Mouse (Mus musculus) inflammation-experienced regulatory T-cells, adult 6 months (primary cell): ENCODE results near the gene Mrpl55. TPM values are rescaled to one million over a fixed set of nuclear protein-coding genes. Genes with fewer than 3 reads are reported as not detected.

Source experiments
- ATAC-seq: one replicate; pipeline ENCODE4 v1.8.0; 2017
- polyA plus RNA-seq, 3 experiments: library from polyadenylated mRNA; unstranded; fragments of 100-300 nt; shearing (Covaris generic); gene quantifications; one replicate each; pipeline ENCODE4 v1.2.1; 2017

The Mrpl55 gene
- polyA plus RNA-seq, 3 experiments from 2014 or later, result 43.4 to 49.1 (median 46.7) TPM

DNA sequence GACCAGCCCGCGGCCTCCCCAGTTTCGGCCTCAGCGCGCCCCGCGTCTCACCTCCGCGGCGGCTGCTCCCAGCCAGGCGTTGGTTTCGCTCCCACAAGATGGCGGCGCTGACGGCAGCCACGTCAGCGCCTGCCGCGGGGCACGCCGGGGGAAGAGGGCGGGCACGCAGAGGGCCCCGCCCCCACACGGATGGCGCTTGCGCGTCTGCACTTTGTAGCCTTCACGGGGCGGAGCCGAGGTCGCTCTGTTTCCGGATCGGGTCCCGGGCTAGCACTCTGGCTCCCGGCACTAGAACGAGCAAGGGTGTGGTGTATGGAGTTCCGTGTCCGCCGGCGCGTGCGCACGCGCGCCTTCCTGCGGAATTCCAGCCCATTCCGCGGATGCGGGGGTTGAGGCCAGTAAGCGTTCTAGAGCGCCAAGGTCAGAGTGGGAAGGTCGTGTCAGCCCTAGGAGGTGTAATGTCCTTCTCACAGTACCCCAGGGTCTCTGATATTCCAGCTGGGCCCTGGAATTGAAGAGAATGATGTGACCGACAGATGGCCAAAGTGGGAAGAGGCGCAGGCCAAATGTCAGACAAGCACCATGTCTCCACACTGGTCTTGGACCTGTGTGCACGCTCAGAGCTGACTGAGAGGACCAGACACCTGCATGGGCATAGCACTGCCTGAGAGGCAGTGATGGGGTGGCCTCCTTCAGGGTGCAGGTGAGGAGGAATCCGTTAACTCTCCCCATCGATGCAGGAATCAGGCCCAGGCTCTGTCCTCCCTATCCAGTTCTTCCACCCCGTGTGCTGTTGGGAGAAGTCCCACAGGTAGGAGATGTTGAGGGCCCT is 26.1 kb downstream of the Mrpl55 start, which contains the start of gene Arf1:
TSS of gene Arf1 (minus strand) at position 149 of the 832 bp plus-strand sequence.
- peak; percentile 88 for ATAC-seq

DNA sequence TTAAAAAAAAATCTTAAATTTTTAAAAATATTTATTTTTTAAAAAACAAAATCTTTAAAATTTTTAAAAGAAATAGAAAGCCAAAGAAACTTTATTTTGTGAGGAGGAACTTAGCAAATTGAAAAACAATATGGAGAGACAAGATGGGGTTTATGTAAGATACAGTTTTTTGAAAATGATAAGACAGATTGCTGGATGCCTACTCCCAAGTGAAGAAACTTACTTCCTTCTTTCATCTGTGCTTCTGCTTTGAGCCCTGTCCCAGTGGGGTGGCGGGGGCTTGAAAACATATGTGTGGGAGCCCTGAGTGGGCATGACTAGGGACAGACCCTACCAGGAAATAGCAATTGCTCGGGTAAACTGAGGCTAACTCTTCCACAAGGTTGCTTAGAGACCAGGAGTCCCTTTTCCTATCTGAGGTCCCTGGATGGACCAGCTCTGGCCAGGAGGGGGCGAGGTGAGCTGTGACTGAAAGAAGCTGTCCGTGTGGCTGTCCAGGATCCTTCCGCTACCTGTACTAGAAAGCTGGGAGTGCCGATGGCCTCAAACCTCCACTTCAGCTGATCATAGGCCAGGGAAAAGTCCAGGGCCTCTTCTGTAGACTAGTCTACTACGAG is 28.0 kb downstream of the Mrpl55 start:
- ATAC-seq, result no peak

DNA sequence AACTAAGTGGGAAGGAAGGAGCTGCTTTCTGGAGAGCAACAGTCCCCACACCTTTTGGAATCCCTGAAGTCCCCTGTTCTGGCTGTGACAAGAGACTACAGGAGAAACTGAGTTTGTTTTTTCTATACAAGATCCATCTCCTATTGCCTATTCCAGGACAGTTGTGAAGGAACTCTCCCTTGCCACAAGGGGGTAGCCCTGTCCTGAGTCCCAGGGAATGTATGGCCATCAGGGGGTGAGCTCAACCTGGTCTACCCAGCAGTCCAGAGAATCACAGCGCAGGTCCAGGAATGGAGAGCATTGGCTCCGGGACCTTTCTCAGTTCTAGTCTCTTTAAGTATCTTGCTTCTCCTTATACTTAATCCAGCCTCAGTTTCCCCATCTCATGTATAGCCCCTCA is 30.5 kb downstream of the Mrpl55 start:
- ATAC-seq, result no peak

DNA sequence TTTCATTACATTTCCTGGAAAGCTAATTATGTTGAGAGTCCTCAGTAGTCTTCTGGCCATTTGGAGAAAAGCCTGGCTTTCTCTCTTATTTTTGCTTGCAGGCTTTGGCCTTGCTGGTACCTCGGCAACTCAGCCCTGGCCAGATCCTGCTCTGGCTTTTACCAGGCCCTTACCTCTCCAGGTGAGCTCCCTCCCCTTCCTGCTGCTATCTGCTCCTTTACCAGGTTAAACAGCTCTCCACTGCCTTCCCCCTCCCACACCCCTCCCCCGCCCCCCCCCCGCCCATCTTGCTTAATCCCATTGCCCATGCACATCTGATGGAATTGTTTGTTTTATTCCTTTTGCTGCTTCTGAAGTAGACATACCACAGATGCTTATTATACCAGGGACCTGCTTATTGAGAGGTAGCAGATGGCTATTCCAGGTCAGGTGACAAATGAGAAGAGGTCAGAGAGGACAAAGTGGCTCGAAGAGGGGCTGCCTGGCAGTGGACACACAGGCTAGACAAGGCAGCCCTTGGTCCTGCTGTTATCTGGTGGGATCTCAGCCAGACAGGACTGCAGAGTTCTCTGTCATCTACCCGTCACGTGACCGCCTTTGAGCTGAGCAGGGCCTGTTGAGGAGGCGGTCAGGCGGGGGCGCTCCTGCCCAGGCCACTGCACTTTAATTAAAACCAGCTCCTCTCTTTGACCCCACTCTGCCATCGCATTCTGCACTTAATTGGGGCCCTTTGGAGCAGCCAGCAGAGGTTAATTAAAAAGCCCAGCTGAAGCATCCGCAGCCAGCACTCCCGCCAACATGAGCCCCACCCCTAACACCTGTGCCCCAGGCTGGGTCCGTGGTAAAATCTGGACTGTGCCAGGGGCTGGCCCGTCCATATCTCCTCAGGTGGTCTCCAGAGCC is 36.5 kb downstream of the Mrpl55 start:
- ATAC-seq, result no peak

DNA sequence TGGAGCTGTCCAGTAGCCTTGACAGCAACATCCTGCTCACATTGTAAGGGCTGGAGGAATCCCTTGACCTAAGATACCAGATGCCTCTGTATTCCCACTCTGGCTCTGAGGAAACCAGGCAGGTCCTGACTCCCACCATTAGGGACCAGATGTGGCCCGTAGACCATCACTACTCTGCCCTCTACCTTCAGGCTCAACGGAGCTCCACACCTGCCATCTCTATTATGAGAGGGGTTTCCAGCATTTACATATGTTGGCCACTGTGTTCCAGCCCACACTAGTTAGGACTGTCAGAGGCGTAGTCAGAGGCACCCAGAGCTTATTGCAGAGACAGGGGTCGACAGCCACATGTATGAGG is 37.1 kb downstream of the Mrpl55 start:
- no peak for ATAC-seq

DNA sequence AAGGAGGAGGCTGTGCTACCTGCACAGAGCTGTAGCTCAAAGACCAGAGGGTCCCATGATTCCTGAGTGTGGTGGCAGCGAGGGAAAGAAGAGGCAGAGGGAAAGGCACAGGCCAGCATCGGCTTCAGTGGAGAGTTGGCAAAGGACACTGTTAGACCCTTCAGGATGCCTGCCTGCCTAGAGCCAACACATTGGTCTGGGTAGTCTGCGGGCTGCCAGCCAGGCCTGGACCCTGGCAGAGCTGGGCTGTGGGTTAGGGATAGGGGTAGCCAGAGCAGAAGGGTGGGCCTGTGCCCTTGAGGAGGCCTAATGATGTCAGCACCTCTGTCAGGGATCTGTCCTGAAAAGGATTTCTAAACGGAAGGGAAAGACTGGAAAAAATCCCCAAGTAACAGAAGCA is 37.5 kb downstream of the Mrpl55 start:
- ATAC-seq, result no peak

DNA sequence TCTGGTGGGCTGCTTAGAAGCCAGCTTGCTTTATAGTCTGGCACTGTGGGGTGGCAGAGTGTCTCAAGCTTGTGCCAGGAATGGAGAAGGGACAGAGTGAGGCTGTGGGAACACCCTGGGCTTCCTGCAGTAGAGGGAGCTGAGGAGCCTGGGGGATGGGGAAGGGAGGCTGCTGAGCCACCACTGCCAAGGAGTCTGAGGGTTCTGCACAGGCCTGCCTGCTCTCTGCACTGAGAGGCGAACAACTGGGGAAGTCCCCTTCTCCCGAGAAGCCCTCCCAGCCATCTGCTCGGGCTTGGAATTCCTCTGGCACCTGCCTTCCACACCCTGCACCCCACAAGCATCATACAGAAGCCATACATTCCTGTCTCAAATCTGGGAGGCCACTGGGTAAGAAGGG is 39.6 kb downstream of the Mrpl55 start:
- ATAC-seq, result no peak

DNA sequence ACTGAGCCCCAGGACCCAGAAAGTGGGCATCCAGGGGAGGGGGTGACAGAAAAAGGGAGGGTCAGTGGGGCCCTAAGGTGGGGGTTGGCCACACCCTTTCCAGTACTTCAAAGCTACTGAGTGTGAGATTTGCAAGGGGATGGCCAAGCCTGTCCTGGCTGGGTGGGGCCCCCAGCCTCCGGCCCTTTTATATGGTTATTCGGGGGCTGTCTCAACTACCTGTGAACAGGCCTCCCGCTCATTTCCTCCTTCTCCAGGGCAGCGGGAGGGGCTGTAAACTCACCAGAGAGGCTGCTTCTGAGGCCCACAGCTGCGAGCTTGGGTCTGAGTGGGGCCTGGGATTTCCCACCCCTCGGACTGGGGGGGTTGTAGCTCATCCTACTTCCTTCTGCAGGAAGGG is 41.6 kb downstream of the Mrpl55 start:
- no peak for ATAC-seq

DNA sequence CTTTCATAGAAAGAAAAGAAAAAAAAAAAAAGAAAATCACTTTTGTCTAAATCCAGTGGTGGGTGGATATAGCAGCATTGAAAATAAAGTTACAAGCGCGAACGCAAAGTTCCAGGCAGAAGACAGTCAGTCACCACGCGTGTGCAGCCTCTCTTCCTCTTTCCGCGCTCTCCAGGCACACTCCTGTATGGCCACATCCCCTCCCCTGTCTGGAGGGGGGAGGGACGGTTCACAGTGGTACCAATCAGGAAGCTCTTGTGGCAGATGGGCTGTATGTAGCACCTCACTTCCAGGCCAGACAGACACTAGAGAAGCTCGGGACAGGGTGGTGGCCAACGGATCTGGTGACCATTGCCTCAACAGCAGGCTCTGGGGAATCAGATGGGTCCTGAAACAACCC is 45.8 kb downstream of the Mrpl55 start:
- ATAC-seq, result no peak

Other genes with a start within 250 kb of the Mrpl55 start
- 1 to 10 TPM; 3.1 to 5.0 (median 4.2) TPM for gene Hist3h2a, start 247.8 kb upstream of the Mrpl55 start, polyA plus RNA-seq
- gene Trim17, start 247.8 kb upstream of the Mrpl55 start, polyA plus RNA-seq, result under 1 TPM in 2 of 3 experiments, not detected in 1; 0.14 to 0.40 TPM
- gene Trim11, start 224.4 kb upstream of the Mrpl55 start, polyA plus RNA-seq, result 10 to 100 TPM; 18.8 to 24.0 (median 20.3) TPM
- gene Obscn, start 66.1 kb upstream of the Mrpl55 start, polyA plus RNA-seq, result not detected
- 1 to 10 TPM; 1.3 to 1.5 (median 1.4) TPM for gene Iba57, start 38.7 kb upstream of the Mrpl55 start, polyA plus RNA-seq
- not detected for gene Gjc2, start 19.3 kb upstream of the Mrpl55 start, polyA plus RNA-seq
- gene Guk1, start 10.3 kb upstream of the Mrpl55 start, polyA plus RNA-seq, result 10 to 100 TPM; 58.6 to 65.6 (median 60.5) TPM
- 10 to 100 TPM; 19.6 to 22.1 (median 19.8) TPM for gene 2310033P09Rik, start 5.8 kb downstream of the Mrpl55 start, polyA plus RNA-seq
- gene Arf1, start 25.8 kb downstream of the Mrpl55 start, polyA plus RNA-seq, result 100 to 1,000 TPM; 339 to 371 (median 345) TPM
- under 1 TPM in 1 of 3 experiments, not detected in 2; 0.24 TPM for gene Wnt3a, start 88.3 kb downstream of the Mrpl55 start, polyA plus RNA-seq
- gene Wnt9a, start 104.4 kb downstream of the Mrpl55 start, polyA plus RNA-seq, result not detected
- gene Prss38, start 173.2 kb downstream of the Mrpl55 start, polyA plus RNA-seq, result under 1 TPM in 1 of 3 experiments, not detected in 2; 0.27 TPM
- 1 to 10 TPM; 3.6 to 5.8 (median 5.2) TPM for gene Jmjd4, start 247.6 kb downstream of the Mrpl55 start, polyA plus RNA-seq
- 10 to 100 TPM; 42.0 to 62.2 (median 50.1) TPM for gene Snap47, start 248.7 kb downstream of the Mrpl55 start, polyA plus RNA-seq